Mouse (Mus musculus): ENCODE measurements around the gene Lbhd2.

Lbhd2 gene

GRCm38 (mm10) chr12:111406622-111407021, at the start of gene Lbhd2:
Lbhd2 (plus strand) TSS chr12:111406809.
- no peak for DNase-seq

- peak; percentile 78 for DNase-seq
These were observed 45.9 kb upstream of the Lbhd2 start for GRCm38 (mm10) chr12:111360671-111361070.

- DNase-seq = peak; percentile 33
These were observed 45.1 kb upstream of the Lbhd2 start for GRCm38 (mm10) chr12:111361319-111362098.

- DNase-seq = no peak
These were observed 42.4 kb upstream of the Lbhd2 start for GRCm38 (mm10) chr12:111364234-111364633.

DNA sequence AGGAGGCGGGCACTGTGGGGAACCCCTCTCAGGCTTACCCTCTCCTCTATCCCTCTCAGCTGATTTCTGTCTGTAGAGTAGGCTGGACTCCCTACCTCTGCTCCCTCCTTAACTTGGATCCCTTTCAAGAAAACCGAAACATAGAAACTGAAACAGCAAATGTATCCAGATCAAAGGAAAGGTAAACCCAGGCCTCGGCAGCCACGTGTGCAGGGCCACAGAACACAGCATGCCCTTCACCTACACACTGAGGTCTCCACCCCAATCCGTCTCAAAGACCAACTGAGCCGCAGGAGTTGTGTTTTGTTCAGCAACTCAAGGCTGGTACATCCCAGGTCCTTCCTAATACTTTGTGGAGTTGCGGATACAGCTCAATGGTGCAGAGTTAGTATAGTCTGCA, 39.5 kb upstream of the Lbhd2 start:
- DNase-seq = no peak

DNA sequence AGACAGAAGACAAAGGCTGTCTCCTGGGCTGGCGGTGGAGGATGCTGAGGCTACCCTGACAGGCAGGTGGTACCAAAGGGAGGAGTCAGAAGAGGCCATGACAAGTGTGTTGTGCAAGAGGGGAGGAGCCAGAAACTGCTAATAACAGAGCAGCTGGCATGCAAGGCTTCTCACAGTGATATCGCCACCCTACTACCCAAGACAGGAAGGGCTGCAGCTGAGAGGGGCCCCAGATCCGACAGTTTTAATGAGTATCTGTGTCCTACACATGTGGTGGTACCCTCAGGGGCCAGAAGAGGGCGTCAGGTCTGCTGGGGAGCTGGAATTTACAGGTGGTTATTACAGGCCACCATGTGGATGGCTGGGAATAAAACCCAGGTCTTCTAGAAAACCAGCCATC, 36.4 kb upstream of the Lbhd2 start:
- no peak for DNase-seq

DNA sequence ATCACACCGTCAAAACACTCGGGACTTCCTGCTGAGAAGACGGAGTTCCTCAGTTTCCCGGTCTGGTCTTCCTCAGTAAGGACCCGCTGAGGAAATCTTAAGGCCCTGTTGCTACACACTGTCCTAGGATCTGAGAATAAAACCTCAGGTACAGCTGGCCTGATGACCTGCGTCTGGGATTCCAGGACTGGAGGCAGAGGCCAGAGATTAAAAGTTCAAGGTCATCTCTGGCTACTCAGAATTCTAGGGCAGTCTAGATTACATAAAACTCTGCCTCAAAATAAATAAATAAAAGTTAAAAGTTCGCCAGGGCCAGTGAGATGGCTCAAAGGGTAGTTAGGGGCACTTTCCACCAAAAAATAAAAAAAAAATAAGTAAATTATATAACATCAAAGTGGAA, 34.7 kb upstream of the Lbhd2 start:
- no peak for DNase-seq

GRCm38 (mm10) chr12:111373411-111373810, 33.2 kb upstream of the Lbhd2 start:
- DNase-seq = no peak

DNA sequence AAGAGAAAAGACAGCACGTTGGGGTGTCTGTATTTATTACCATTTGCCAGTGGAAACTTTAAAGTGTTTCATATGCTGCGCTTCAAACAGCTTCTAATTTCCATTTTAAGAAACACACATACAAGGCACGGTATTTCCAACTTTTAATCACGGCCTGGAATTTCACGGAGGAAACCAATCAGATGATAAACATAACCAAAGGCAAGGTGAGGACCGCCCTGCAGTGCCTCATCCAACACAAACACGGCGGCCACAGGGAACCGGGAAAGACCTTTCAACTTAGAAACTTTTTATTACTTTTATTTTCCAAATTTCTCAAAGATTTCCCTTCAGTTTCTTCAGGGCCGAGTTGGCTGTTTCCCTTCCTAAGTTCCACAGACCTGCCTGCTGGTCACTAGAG, 31.9 kb upstream of the Lbhd2 start:
- no peak for DNase-seq

GRCm38 (mm10) chr12:111375559-111375958, 31.1 kb upstream of the Lbhd2 start:
- peak; percentile 20 for DNase-seq

- DNase-seq = peak; percentile 33
These were observed 30.6 kb upstream of the Lbhd2 start for GRCm38 (mm10) chr12:111376053-111376452.

- peak; percentile 63 for DNase-seq
These were observed 29.7 kb upstream of the Lbhd2 start for GRCm38 (mm10) chr12:111376826-111377331.

- peak; percentile 93 for DNase-seq
These were observed 29.1 kb upstream of the Lbhd2 start, which contains the start of gene Cdc42bpb for GRCm38 (mm10) chr12:111377376-111377973. Cdc42bpb (minus strand) TSS chr12:111377718.

- no peak for DNase-seq
These were observed 28.6 kb upstream of the Lbhd2 start for GRCm38 (mm10) chr12:111377986-111378490.

DNA sequence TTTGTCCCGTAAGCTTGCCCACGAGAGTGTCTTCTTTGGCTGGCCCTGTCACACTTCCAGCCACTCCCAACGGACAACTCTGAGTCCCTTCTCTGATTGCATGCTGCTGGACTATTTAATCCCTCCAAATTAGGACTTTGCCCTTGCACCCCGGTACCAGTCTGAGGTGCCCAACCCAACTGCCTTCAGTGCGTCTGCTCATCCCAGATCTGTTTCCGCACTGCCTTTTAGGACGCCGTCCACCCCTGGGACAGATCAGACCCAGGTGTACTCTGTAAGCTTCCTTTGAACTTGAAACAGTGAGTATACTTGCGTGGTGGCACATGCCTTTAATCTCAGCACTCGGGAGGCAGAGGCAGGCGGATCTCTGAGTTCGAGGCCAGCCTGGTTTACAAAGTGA, 27.8 kb upstream of the Lbhd2 start:
- no peak for DNase-seq

DNA sequence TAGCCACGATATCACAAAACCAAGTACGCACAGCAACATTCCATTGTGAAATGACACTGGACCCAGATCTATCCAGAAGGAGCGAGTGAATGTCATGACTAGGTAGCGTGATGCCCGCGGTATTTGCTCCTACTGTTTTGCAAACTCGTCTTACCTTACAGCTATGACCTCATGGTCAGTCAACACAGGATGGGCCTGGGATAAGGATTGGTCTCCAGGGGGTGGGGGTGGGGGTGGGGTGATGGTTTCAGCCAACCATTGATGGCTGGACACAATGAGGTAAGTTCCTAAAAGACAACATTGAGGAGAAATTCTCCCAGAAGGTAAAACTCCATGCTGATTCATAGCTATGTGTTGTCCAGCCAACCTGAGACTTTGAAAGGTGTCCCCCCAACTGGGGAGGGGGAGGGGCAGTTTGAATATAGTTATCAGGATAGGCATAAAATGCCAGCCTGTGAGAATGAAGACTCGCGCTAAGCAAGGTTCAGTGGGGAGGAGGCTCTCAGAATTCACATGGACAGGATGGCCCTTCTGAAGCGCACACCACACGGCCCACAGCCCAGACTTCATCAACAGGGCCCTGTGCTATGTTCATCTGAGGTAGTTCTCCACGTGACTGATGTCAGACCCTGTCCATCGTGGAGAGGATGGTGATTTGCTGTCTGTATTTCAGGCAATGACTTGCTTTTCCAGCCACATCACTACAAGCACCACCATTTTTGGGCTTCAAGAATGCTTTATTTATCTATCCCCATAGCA, 20.5 kb upstream of the Lbhd2 start:
- DNase-seq = no peak

DNA sequence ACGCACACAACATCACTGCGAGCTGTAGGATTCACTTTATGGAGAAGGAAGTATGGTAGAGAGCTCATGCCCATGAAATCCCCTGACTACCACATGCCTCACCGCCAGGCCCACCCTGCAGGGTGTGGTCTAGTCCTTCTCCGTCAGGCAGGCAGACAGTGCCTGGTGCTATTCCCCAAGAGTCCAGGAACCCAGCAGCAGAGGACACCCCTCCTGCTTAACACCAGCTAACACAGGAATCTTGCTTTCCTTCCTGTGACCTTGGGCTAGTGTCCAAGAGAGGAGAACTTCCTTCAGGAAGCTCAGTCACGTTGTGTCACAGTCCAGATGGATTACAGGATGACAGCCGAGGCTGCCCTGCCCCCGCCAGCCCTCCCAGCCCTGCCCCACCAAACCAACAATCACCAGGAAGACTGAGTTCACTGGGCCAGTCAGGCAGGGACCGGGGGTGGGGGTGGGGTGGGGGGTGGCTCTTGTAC, 19.9 kb upstream of the Lbhd2 start:
- DNase-seq = no peak

DNA sequence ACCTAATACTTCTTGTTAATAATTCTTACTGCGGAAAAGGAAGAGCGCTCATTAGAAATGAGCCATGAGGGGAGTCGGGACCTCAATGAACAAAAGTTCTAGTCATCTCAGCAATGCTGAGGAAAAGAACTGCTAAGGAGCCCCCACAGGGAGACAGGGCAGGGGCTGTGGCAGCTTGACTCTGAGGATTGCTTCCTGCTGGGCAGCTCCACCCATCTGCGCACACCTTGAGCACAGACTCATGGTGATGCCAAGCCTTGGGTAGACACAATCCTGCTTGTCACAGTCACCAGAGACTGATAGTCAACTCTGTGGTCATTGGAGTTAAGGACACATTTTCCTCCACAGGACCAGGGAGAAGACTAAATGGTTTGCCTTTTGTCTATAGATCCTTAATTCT, 19.5 kb upstream of the Lbhd2 start:
- DNase-seq = no peak

DNA sequence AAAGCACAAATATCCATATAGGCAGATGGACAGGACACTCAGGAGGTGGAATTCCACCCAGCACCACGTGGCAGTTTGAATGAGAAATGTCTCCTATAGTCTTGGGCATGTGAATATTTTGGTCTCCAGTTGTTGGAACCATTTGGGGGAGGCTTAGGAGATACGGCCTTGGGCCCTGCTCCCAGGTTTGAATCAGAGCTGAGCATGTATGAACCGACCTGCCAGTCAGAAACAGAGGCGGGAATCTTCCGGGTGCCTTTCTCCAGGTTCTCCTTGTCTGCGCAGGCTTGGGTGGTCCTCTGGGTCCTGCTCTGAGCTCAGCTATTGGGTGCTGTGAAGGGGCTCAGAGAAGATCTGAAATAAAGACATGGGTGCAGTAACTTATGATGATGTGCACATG, 12.6 kb upstream of the Lbhd2 start:
- no peak for DNase-seq

- DNase-seq = no peak
These were observed 9.6 kb upstream of the Lbhd2 start for GRCm38 (mm10) chr12:111396997-111397396.

DNA sequence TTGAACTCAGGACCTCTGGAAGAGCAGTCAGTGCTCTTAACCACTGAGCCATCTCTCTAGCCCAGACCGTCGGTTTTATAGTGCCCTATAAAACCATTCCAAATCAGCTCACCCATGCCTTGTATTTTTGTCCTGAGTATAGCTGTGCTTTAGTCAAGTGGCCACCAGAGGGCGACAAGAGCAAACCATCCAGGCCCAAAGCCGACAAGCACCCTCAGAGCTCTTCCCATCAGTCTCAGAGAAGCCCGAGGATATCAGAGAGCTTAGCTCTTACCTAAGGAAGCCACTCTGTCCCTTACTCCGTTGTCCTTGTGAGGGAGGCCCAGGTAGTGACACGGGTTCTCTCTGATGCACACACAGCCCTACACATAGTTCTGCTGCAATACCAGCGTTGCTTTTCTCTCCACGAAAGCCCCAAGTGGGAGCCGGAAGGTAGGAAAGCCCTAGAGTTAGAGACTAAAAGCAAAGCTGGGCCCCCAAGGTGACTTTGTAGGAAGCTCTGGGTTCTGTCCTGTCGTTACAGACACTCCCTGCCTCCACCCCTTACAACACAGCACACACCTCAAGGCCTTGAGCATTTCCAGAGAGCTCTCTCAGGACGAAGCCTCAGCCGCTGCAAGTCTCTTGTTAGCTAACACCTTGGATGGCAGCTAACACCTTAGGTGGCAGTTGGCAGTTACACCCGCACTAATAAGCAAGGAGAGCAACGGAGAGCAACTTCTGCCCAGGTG, 5.0 kb upstream of the Lbhd2 start:
- peak; percentile 85 for DNase-seq

- DNase-seq = no peak
These were observed 1.7 kb upstream of the Lbhd2 start for GRCm38 (mm10) chr12:111404880-111405279.

DNA sequence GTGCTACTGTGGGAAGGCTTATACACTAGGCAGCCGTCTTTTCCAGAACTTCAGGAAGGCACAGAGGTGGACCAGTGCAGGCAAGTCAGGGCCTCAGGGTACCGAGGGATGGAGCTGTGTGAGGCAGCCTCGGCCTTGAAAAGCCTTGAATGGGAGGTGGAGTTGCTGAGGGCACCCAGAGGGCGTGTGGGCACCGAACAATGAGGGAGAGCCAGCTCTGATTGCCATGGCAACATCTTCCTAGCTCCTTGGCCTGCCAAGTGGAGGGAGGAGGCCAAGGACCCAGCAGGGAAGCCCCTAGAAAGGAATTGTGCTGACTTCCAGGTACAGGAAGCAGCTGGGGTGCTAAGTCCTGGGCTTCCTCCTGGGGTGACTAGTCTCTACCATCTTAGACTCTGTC, 3.0 kb downstream of the Lbhd2 start:
- peak; percentile 35 for DNase-seq

Measured in cerebellum, adult 9-10 months (tissue).